Mouse (Mus musculus): ENCODE data around the gene Stub1. TPM values are rescaled to one million over a fixed set of nuclear protein-coding genes. Genes with fewer than 3 reads are reported as not detected.

Gene Stub1
- polyA plus RNA-seq, 1 experiment from 2014 or later, result 335 TPM

DNA sequence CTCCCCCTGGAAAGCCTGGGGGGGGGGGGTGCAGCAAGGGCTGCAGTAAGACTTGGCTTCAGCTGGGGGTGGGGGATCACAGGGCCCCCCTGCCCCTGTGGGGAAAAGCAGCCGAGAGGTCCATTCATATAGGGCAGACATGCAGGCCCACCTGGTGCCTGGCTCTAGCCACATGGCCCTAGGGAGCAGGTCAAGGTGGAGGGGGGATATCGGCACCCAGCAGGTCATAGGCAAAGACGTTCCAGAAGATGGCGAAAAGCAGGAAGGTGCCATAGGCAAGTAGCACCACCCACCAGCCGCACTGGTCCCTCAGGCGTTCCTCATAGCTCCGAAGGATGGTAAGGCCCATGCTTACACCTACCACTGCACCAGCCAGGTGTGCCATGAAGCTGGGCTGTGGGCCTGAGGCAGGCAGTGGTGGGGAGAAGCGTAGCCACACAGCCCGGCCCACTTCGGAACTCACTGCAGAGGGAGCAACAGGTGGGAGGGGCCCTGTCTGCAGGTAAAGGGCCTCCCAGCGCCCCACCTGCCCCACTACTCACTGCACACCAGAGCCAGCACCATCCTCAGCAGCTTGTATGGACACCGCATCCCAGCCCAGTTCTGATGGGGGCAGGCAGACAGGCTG, 1.5 kb upstream of the Stub1 start:
- H3K27me3 ChIP-seq (replicated peaks; ENCODE audit: control insufficient read depth, insufficient read depth, low read length), result no peaks in the 10 kb centered on the region
- 87% methylated on average over 12 of the region's 12 CpGs for WGBS
- H3K9ac ChIP-seq (replicated peaks; ENCODE audit: low read depth, low read length), result peak overlapping the region; percentile 84; the same call in 1 of the 2 replicates
- H3K9me3 ChIP-seq (ENCODE audit: control insufficient read depth, low read length), result no peaks in the 10 kb centered on the region
- no peak overlapping the region for H3K27ac ChIP-seq (ENCODE audit: low read length)
- peaks cover 71% of the 10 kb centered on the region for H3K4me1 ChIP-seq (replicated peaks; ENCODE audit: control insufficient read depth, insufficient read depth, low read length)
- no peak for ATAC-seq
- peak overlapping the region; percentile 88 for H3K4me2 ChIP-seq (ENCODE audit: low read length)
- no peak overlapping the region; the same call in 1 of the 2 replicates for H3K4me3 ChIP-seq (replicated peaks; ENCODE audit: low read length)
- H3K36me3 ChIP-seq (ENCODE audit: control insufficient read depth, insufficient read depth), result peaks cover 23% of the 10 kb centered on the region

DNA sequence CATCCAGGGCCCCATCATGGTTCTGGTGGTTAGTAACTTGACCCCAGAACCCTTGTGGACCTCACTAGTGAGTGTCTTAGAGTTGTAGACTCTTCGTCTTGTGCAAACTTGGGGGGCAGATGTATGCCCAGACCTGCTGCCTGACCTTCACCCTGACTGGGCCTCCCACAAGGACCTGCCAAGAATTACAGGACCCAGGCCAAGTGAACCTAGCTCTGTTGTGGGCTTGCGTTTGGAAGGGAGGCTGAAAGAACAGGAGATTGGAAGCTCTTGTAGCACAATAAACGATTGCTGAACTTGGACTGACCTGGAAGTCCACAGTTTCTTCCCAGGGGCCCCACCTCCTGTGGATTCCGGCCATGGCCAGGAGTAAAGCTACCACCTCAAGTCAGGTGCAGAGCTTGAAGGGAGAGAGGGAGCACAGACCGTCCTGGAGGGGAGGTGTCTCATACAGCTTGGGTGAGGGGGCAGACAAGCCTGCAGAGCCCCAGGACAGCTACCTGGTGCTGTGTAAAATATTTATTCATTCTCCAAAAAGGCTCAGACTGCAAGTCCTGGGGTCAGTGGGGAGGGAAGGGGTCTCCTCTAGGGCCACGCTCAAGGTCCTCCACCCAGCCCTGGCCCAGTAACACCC, 874 bp upstream of the Stub1 start:
- H3K9ac ChIP-seq (replicated peaks; ENCODE audit: low read depth, low read length), result peak overlapping the region; percentile 84
- peak overlapping the region; percentile 94 for H3K27ac ChIP-seq (ENCODE audit: low read length)
- H3K4me3 ChIP-seq (replicated peaks; ENCODE audit: low read length), result peak overlapping the region; percentile 94
- peaks cover 17% of the 10 kb centered on the region for H3K36me3 ChIP-seq (ENCODE audit: control insufficient read depth, insufficient read depth)
- WGBS, result 50% methylated on average over 6 of the region's 6 CpGs
- H3K4me2 ChIP-seq (ENCODE audit: low read length), result peak overlapping the region; percentile 88
- H3K4me1 ChIP-seq (replicated peaks; ENCODE audit: control insufficient read depth, insufficient read depth, low read length), result peaks cover 75% of the 10 kb centered on the region
- no peak for ATAC-seq
- H3K27me3 ChIP-seq (replicated peaks; ENCODE audit: control insufficient read depth, insufficient read depth, low read length), result no peaks in the 10 kb centered on the region
- H3K9me3 ChIP-seq (ENCODE audit: control insufficient read depth, low read length), result no peaks in the 10 kb centered on the region

DNA sequence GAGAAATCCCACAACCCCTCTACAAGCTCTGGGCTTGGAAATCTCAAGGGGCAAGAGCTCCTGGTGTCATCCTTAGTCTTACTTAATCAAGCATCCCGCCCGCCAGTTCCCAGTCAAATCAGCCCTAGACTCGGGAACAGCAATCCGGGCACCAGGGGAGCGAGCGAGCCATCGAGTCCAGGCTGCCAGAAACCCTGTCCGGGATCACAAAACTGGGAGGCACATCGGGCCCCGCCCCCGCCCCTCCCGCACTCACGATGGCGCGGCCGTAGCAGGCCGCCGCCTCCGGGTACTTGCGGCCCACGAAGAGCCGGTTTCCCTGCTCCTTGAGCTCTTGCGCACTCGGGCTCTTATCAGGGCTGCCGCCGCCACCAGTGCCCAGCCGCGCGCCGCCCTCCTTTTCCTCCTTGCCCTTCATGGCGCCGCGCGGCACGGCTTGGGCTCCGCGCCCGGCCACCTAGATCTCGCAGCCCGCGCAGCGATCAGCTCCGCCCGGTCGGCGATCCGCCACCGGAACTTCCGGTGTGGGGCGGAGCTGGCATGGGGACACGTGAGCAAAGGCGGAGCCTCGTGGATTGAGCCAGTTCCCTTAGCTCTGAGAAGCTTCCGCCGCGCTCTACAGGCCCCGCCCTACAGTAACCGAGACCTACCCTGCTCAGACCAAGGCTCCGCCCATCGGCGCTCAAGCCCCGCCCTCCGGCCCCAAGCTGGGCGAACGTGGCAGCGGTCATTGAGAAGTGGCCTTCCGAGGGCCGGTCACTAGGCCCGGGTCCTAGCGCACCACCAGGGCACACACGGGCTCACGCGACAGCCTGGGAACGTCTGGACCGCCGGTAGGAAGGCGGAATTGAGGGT, 541 bp downstream of the Stub1 start:
- peak; percentile 90 for ATAC-seq
- under 1% methylated on average over 73 of the region's 77 CpGs for WGBS
- H3K27ac ChIP-seq (ENCODE audit: low read length), result peak overlapping the region; percentile 94
- H3K9ac ChIP-seq (replicated peaks; ENCODE audit: low read depth, low read length), result peak overlapping the region; percentile 86
- H3K4me1 ChIP-seq (replicated peaks; ENCODE audit: control insufficient read depth, insufficient read depth, low read length), result peaks cover 77% of the 10 kb centered on the region
- H3K4me2 ChIP-seq (ENCODE audit: low read length), result peak overlapping the region; percentile 88
- H3K36me3 ChIP-seq (ENCODE audit: control insufficient read depth, insufficient read depth), result peaks cover 14% of the 10 kb centered on the region
- no peaks in the 10 kb centered on the region for H3K27me3 ChIP-seq (replicated peaks; ENCODE audit: control insufficient read depth, insufficient read depth, low read length)
- H3K9me3 ChIP-seq (ENCODE audit: control insufficient read depth, low read length), result no peaks in the 10 kb centered on the region
- H3K4me3 ChIP-seq (replicated peaks; ENCODE audit: low read length), result peak overlapping the region; percentile 94

DNA sequence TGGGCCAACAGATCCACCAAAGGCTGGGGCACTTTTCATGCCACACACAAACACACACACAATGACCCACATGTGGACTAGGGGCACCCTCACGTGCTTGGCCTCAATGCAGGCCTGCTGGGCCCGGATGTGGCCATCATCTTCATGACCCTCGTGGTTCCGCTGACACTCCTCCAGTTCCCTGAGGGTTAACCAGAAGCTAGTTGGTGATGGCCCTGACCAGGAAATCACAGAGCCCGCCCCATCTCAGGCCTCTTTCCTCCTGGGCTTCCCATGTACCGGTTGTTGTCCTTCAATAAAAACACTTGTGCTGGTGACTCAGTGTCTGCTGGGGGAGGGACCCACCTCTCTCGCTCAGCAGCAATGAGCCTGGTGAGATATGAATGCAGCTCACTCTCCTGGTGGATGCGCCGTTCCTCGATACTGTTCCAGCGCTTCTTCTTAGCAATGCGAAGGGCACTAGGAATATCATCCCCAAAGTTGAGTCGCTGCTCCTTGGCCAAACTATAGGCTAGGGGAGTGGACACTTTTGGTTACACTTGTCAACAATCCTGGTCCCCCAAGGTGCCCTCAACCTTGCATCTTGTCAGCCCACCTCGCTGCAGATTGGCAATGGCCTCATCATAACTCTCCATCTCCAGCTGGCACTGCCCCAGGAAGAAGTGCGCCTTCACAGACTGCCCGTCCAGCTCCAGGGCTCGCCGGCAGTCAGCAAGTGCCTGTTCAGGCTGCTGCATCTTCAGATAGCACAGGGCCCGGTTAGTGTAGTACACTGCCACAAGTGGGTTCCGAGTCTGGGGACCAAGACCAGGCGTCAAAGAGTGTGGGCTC, 1.5 kb downstream of the Stub1 start:
- WGBS, result 58% methylated on average over 21 of the region's 21 CpGs
- peaks cover 80% of the 10 kb centered on the region for H3K4me1 ChIP-seq (replicated peaks; ENCODE audit: control insufficient read depth, insufficient read depth, low read length)
- H3K4me3 ChIP-seq (replicated peaks; ENCODE audit: low read length), result peak overlapping the region; percentile 94
- no peak for ATAC-seq
- peaks cover 20% of the 10 kb centered on the region for H3K36me3 ChIP-seq (ENCODE audit: control insufficient read depth, insufficient read depth)
- peak overlapping the region; percentile 86 for H3K9ac ChIP-seq (replicated peaks; ENCODE audit: low read depth, low read length)
- peak overlapping the region; percentile 88; the same call in 1 of the 2 replicates for H3K27ac ChIP-seq (ENCODE audit: low read length)
- H3K27me3 ChIP-seq (replicated peaks; ENCODE audit: control insufficient read depth, insufficient read depth, low read length), result no peaks in the 10 kb centered on the region
- no peaks in the 10 kb centered on the region for H3K9me3 ChIP-seq (ENCODE audit: control insufficient read depth, low read length)
- peak overlapping the region; percentile 88 for H3K4me2 ChIP-seq (ENCODE audit: low read length)

DNA sequence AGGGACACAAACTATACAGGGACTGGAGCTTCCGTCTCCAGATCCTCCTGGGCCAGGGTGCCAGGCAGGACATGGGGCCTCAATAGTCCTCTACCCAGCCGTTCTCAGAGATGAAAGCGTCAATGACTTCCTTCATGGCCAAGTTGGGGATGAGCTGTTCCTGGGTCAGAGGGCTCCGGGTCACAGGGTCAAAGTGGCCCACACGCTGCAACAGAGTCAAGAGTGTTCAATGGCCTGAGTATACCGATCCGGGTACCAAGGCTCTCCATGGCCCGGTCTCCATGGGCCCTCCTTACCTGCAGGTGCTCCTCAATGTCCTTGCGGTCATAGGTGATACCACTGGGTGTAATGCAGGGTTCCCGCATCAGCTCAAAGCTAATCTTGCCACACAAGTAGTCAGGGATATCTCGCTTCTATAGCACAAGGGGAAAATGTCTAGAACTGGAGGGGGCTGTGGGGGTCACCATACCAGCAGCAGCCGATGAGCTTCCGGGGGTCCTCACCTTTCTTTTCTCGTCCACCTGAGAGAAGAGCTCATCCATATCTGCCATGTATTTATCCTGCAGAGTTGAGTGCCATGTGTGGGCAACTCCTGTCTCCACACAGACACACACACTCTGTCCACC, 2.3 kb downstream of the Stub1 start:
- Histone ChIP-seq H3K4me2 (ENCODE audit: low read length) (no peak overlapping the region), H3K4me1 (replicated peaks; ENCODE audit: control insufficient read depth, insufficient read depth, low read length) (peaks cover 80% of the 10 kb centered on the region), H3K4me3 (replicated peaks; ENCODE audit: low read length) (no peak overlapping the region), H3K36me3 (ENCODE audit: control insufficient read depth, insufficient read depth) (peaks cover 20% of the 10 kb centered on the region), H3K9me3 (ENCODE audit: control insufficient read depth, low read length) (no peaks in the 10 kb centered on the region), H3K9ac (replicated peaks; ENCODE audit: low read depth, low read length) (no peak overlapping the region), H3K27ac (ENCODE audit: low read length) (no peak overlapping the region), H3K27me3 (replicated peaks; ENCODE audit: control insufficient read depth, insufficient read depth, low read length) (no peaks in the 10 kb centered on the region)
- 90% methylated on average over 14 of the region's 14 CpGs for WGBS
- ATAC-seq, result no peak

DNA sequence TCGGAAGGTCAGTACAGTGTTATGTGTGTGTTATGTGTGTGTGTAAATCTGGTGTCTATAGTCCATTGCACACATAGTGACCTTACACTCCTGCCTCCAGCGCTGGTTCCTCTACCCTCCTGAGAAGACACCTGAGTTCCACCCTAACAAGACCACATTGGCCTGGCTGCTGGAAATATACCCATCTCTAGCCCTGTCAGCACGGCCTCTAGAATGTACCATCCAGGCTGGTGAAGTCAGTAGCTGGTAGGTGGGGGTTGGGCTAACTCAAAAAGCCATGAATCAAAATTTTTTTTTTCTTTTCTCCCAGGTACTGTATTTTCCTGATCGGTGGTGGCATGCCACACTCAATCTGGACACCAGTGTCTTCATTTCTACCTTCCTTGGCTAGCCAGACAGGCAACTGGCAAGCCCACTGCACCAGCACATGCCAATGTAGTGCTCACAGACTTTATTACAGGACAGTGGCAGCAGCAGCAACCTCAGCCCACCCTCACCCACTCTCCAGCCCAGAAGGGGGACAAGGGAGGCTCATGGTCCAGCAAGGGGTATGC, 2.9 kb downstream of the Stub1 start:
- H3K4me3 ChIP-seq (replicated peaks; ENCODE audit: low read length), result no peak overlapping the region
- H3K27ac ChIP-seq (ENCODE audit: low read length), result no peak overlapping the region
- whole genome bisulfite sequencing, result 88% methylated on average over 4 of the region's 4 CpGs
- H3K36me3 ChIP-seq (ENCODE audit: control insufficient read depth, insufficient read depth), result peaks cover 20% of the 10 kb centered on the region
- peak overlapping the region; percentile 93 for H3K4me2 ChIP-seq (ENCODE audit: low read length)
- H3K4me1 ChIP-seq (replicated peaks; ENCODE audit: control insufficient read depth, insufficient read depth, low read length), result peaks cover 79% of the 10 kb centered on the region
- H3K27me3 ChIP-seq (replicated peaks; ENCODE audit: control insufficient read depth, insufficient read depth, low read length), result no peaks in the 10 kb centered on the region
- no peaks in the 10 kb centered on the region for H3K9me3 ChIP-seq (ENCODE audit: control insufficient read depth, low read length)
- H3K9ac ChIP-seq (replicated peaks; ENCODE audit: low read depth, low read length), result no peak overlapping the region
- no peak for ATAC-seq

DNA sequence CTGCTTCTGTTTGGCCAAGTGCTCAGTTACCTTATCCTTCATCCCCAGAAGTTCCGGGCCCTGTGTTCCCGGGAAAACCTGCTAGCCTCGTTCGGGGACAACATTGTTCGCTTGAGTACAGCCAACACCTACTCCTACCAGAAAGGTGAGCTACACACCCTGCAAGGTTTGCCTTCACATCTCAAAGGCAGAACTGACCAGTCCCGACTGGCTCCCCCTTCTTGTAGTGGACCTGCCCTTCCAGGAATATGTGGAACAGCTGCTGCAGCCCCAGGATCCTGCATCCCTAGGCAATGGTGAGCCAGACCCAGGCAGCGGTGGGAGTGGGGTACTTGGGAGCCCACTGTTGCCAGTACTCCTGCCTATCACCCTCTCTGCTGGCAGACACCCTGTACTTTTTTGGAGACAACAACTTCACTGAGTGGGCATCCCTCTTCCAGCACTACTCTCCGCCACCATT, 3.6 kb downstream of the Stub1 start:
- peaks cover 20% of the 10 kb centered on the region for H3K36me3 ChIP-seq (ENCODE audit: control insufficient read depth, insufficient read depth)
- no peak for ATAC-seq
- peaks cover 79% of the 10 kb centered on the region for H3K4me1 ChIP-seq (replicated peaks; ENCODE audit: control insufficient read depth, insufficient read depth, low read length)

More for the DNA sequence above, 3.6 kb downstream of the Stub1 start:
- H3K27ac ChIP-seq (ENCODE audit: low read length), result peak overlapping the region; percentile 93
- H3K9me3 ChIP-seq (ENCODE audit: control insufficient read depth, low read length), result no peaks in the 10 kb centered on the region
- WGBS, result 41% methylated on average over 8 of the region's 8 CpGs
- peak overlapping the region; percentile 66 for H3K4me3 ChIP-seq (replicated peaks; ENCODE audit: low read length)
- H3K4me2 ChIP-seq (ENCODE audit: low read length), result peak overlapping the region; percentile 93
- H3K27me3 ChIP-seq (replicated peaks; ENCODE audit: control insufficient read depth, insufficient read depth, low read length), result no peaks in the 10 kb centered on the region
- peak overlapping the region; percentile 80 for H3K9ac ChIP-seq (replicated peaks; ENCODE audit: low read depth, low read length)
